Mouse (Mus musculus): ENCODE data around the gene Cmip. TPM values are rescaled to one million over a fixed set of nuclear protein-coding genes. Genes with fewer than 3 reads are reported as not detected.

Cmip gene
- polyA plus RNA-seq (2012; rRNA removed) (39.7 and 48.3 TPM in 2 replicates), polyA plus RNA-seq (2014; fragmentation: Nextera tagmentation; extraction: Ambion mirVana) (27.1 and 37.1 TPM in 2 replicates)

GRCm38 (mm10) chr8:117257029-117257820, at the start of gene Cmip:
Cmip (plus strand) TSS chr8:117257064.
- peak within 1 kb of the TSS; percentile 87 for H3K4me2 ChIP-seq (replicated peaks; ENCODE audit: low read depth, low read length, severe bottlenecking)
- no peak for TF ChIP-seq POLR2A (IDR thresholded peaks at IDR 0.05; ENCODE audit: borderline replicate concordance, extremely low read depth, insufficient read depth, insufficient read length)
- DNase-seq (ENCODE audit: low spot score) (peak; percentile 5), ATAC-seq (ENCODE audit: low FRiP score, low read depth) (peak; percentile 2; the same call in 1 of the 2 replicates)
- under 1% methylated on average over 46 of the region's 65 CpGs for WGBS
- peaks cover 36% of the 10 kb centered on the region for H3K4me1 ChIP-seq (ENCODE audit: control insufficient read depth, insufficient read depth, low read length)
- H3K27me3 ChIP-seq (ENCODE audit: control insufficient read depth, insufficient read depth, low read length) = no peaks in the 10 kb centered on the region
- H3K36me3 ChIP-seq (ENCODE audit: control insufficient read depth, insufficient read depth, low read length) = no peaks in the 10 kb centered on the region
- peak within 1 kb of the TSS; percentile 91 for H3K4me3 ChIP-seq (replicated peaks; ENCODE audit: low read length)
- H3K9ac ChIP-seq (ENCODE audit: low read depth, low read length, severe bottlenecking) = peak within 1 kb of the TSS; percentile 89
- H3K27ac ChIP-seq (replicated peaks; ENCODE audit: low read depth, low read length) = peak within 1 kb of the TSS; percentile 70
- no peaks in the 10 kb centered on the region for H3K9me3 ChIP-seq (ENCODE audit: control insufficient read depth, low read length)

GRCm38 (mm10) chr8:117209150-117209549, 47.7 kb upstream of the Cmip start:
- H3K4me2 ChIP-seq (replicated peaks; ENCODE audit: low read depth, low read length, severe bottlenecking) = no peak overlapping the region
- H3K27me3 ChIP-seq (ENCODE audit: control insufficient read depth, insufficient read depth, low read length) = no peaks in the 10 kb centered on the region
- no peak for TF ChIP-seq POLR2A (IDR thresholded peaks at IDR 0.05; ENCODE audit: borderline replicate concordance, extremely low read depth, insufficient read depth, insufficient read length)
- DNase-seq (ENCODE audit: low spot score) (no peak), ATAC-seq (ENCODE audit: low FRiP score, low read depth) (no peak)
- H3K4me3 ChIP-seq (replicated peaks; ENCODE audit: low read length) = no peak overlapping the region
- peaks cover 25% of the 10 kb centered on the region for H3K36me3 ChIP-seq (ENCODE audit: control insufficient read depth, insufficient read depth, low read length)
- no peak overlapping the region for H3K9ac ChIP-seq (ENCODE audit: low read depth, low read length, severe bottlenecking)
- WGBS = 83% methylated on average over 12 of the region's 12 CpGs
- H3K9me3 ChIP-seq (ENCODE audit: control insufficient read depth, low read length) = no peaks in the 10 kb centered on the region
- H3K27ac ChIP-seq (replicated peaks; ENCODE audit: low read depth, low read length) = no peak overlapping the region
- H3K4me1 ChIP-seq (ENCODE audit: control insufficient read depth, insufficient read depth, low read length) = no peaks in the 10 kb centered on the region

GRCm38 (mm10) chr8:117212100-117212499, 44.8 kb upstream of the Cmip start:
- DNase-seq (ENCODE audit: low spot score) = no peak
- Histone ChIP-seq H3K9ac (ENCODE audit: low read depth, low read length, severe bottlenecking) (no peak overlapping the region), H3K4me3 (replicated peaks; ENCODE audit: low read length) (no peak overlapping the region), H3K9me3 (ENCODE audit: control insufficient read depth, low read length) (no peaks in the 10 kb centered on the region), H3K27me3 (ENCODE audit: control insufficient read depth, insufficient read depth, low read length) (no peaks in the 10 kb centered on the region), H3K4me2 (replicated peaks; ENCODE audit: low read depth, low read length, severe bottlenecking) (no peak overlapping the region), H3K27ac (replicated peaks; ENCODE audit: low read depth, low read length) (no peak overlapping the region), H3K4me1 (ENCODE audit: control insufficient read depth, insufficient read depth, low read length) (no peaks in the 10 kb centered on the region), H3K36me3 (ENCODE audit: control insufficient read depth, insufficient read depth, low read length) (peaks cover 18% of the 10 kb centered on the region)
- WGBS = 91% methylated on average over 11 of the region's 11 CpGs
- TF ChIP-seq POLR2A (IDR thresholded peaks at IDR 0.05; ENCODE audit: borderline replicate concordance, extremely low read depth, insufficient read depth, insufficient read length) = no peak
- ATAC-seq (ENCODE audit: low FRiP score, low read depth) = no peak

GRCm38 (mm10) chr8:117217724-117218123, 39.1 kb upstream of the Cmip start:
- Histone ChIP-seq H3K27ac (replicated peaks; ENCODE audit: low read depth, low read length) (no peak overlapping the region), H3K9ac (ENCODE audit: low read depth, low read length, severe bottlenecking) (no peak overlapping the region), H3K9me3 (ENCODE audit: control insufficient read depth, low read length) (no peaks in the 10 kb centered on the region), H3K4me1 (ENCODE audit: control insufficient read depth, insufficient read depth, low read length) (no peaks in the 10 kb centered on the region), H3K36me3 (ENCODE audit: control insufficient read depth, insufficient read depth, low read length) (peaks cover 9% of the 10 kb centered on the region; the same call in 1 of the 2 replicates), H3K4me3 (replicated peaks; ENCODE audit: low read length) (no peak overlapping the region), H3K4me2 (replicated peaks; ENCODE audit: low read depth, low read length, severe bottlenecking) (no peak overlapping the region), H3K27me3 (ENCODE audit: control insufficient read depth, insufficient read depth, low read length) (no peaks in the 10 kb centered on the region)
- ATAC-seq (ENCODE audit: low FRiP score, low read depth) (no peak), DNase-seq (ENCODE audit: low spot score) (no peak)
- WGBS = 90% methylated on average over 2 of the region's 2 CpGs
- TF ChIP-seq POLR2A (IDR thresholded peaks at IDR 0.05; ENCODE audit: borderline replicate concordance, extremely low read depth, insufficient read depth, insufficient read length) = no peak

GRCm38 (mm10) chr8:117222396-117222795, 34.5 kb upstream of the Cmip start:
- Histone ChIP-seq H3K9me3 (ENCODE audit: control insufficient read depth, low read length) (no peaks in the 10 kb centered on the region), H3K4me2 (replicated peaks; ENCODE audit: low read depth, low read length, severe bottlenecking) (no peak overlapping the region), H3K4me3 (replicated peaks; ENCODE audit: low read length) (no peak overlapping the region), H3K27me3 (ENCODE audit: control insufficient read depth, insufficient read depth, low read length) (no peaks in the 10 kb centered on the region), H3K9ac (ENCODE audit: low read depth, low read length, severe bottlenecking) (no peak overlapping the region), H3K27ac (replicated peaks; ENCODE audit: low read depth, low read length) (no peak overlapping the region), H3K4me1 (ENCODE audit: control insufficient read depth, insufficient read depth, low read length) (no peaks in the 10 kb centered on the region), H3K36me3 (ENCODE audit: control insufficient read depth, insufficient read depth, low read length) (no peaks in the 10 kb centered on the region)
- WGBS = 80% methylated on average over 6 of the region's 6 CpGs
- DNase-seq (ENCODE audit: low spot score) (no peak), ATAC-seq (ENCODE audit: low FRiP score, low read depth) (no peak)
- no peak for TF ChIP-seq POLR2A (IDR thresholded peaks at IDR 0.05; ENCODE audit: borderline replicate concordance, extremely low read depth, insufficient read depth, insufficient read length)
